Mouse (Mus musculus) liver, adult 2 months (tissue): ENCODE measurements around the gene Dyrk2.

ENCODE experiments used
- CTCF ChIP-seq: fragments of 200-500 bp; IDR thresholded peaks from 2 replicates; pipeline ENCODE4 v1.5.1; 2011; ENCODE audit warnings: low read depth, low read length, control low read depth
- POLR2A ChIP-seq: fragments of 200-500 bp; IDR thresholded peaks from 2 replicates; pipeline ENCODE4 v1.6.1; 2011; ENCODE audit warnings: low read length, control low read depth; ENCODE audit not compliant: insufficient read depth; ENCODE audit errors: extremely low read depth

DNA sequence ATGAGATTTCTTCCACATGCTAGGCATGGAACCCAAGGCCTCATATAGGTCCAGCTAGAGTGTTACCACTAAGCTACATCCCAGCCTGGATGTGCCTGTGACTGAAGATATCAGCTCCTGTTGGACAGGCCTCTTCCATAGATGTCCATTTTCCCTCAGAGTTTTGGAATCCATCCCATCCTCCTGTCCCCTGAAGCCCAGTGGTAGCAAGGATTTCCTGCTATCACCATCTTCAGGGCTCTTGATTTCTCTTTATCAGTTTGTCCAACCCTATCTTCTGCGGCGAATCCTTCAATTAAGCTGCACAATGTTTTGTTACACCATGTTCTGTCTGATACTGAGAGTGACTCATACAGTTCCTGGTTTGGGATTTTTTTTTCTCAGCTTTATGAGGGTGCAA lies 2.2 kb upstream of the Dyrk2 start:
- no peak for TF ChIP-seq CTCF
- no peak for TF ChIP-seq POLR2A
